Mouse (Mus musculus) neural tube, embryonic 14.5 days (tissue): ENCODE data around the gene Cntn1. TPM values are rescaled to one million over a fixed set of nuclear protein-coding genes. Genes with fewer than 3 reads are reported as not detected.

Source experiments
- ATAC-seq: fragments of 200-750 bp; cut with Nextera tagmentation; 2 replicates; pipeline ENCODE4 v1.8.0; 2017; ENCODE audit warnings: low read depth, mild to moderate bottlenecking, moderate TSS enrichment, moderate library complexity
- H3K27ac ChIP-seq: fragments of 300-500 bp; sonication (generic); 2 replicates; pipeline ENCODE4 v1.5.1; 2014; ENCODE audit warnings: low read depth, mild to moderate bottlenecking, control low read depth, low read length, moderate library complexity, mixed read lengths
- H3K27me3 ChIP-seq: fragments of 300-500 bp; sonication (generic); 2 replicates; pipeline ENCODE4 v1.6.1; 2014; ENCODE audit warnings: low read length; ENCODE audit not compliant: control insufficient read depth, insufficient read depth
- H3K36me3 ChIP-seq: fragments of 300-500 bp; sonication (generic); 2 replicates; pipeline ENCODE4 v1.6.1; 2014; ENCODE audit warnings: low read length, mixed read lengths; ENCODE audit not compliant: control insufficient read depth, insufficient read depth
- H3K4me1 ChIP-seq: fragments of 300-500 bp; sonication (generic); 2 replicates; pipeline ENCODE4 v1.6.1; 2014; ENCODE audit warnings: low read length; ENCODE audit not compliant: control insufficient read depth, insufficient read depth
- H3K4me2 ChIP-seq: fragments of 300-500 bp; sonication (generic); 2 replicates; pipeline ENCODE4 v1.6.1; 2014; ENCODE audit warnings: mild to moderate bottlenecking, low read depth, low read length, control low read depth
- H3K4me3 ChIP-seq: fragments of 300-500 bp; sonication (generic); 2 replicates; pipeline ENCODE4 v1.5.1; 2014; ENCODE audit warnings: low read depth, low read length, control low read depth, mixed read lengths
- H3K9ac ChIP-seq: fragments of 300-500 bp; sonication (generic); replicated peaks from 2 replicates; pipeline ENCODE4 v1.6.1; 2014; ENCODE audit warnings: low read depth, mild to moderate bottlenecking, control low read depth, low read length, mixed read lengths
- H3K9me3 ChIP-seq: fragments of 300-500 bp; sonication (generic); 2 replicates; pipeline ENCODE4 v1.6.1; 2016; ENCODE audit warnings: low read length; ENCODE audit not compliant: control insufficient read depth
- polyA plus RNA-seq: library from polyadenylated mRNA; unstranded; fragments of >200 nt; fragmentation: Nextera tagmentation; extraction: Ambion mirVana; gene quantifications from 2 replicates; pipeline ENCODE4 v1.2.1, GENCODE M21; 2014

Gene Cntn1
- polyA plus RNA-seq, 1 experiment from 2014 or later = 90.5 TPM

DNA sequence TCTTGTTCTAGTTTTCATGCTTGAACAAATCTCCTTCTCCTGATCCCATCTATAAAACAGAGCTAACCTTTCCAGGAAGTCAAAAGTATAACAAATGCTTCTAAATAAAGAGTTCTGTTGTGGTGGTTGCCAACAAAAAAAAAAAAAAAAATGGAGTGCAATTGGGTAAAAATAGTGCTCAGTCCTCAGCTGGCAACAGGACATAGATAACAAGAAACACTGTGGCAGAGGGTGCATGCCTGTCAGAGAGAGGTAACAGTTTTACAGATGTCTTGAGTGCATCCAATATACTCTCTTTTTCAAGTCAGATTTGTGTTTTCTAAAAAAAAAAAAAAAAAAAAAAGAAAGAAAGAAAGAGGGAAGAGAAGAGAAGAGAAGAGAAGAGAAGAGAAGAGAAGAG is 313.6 kb downstream of the Cntn1 start:
- Histone ChIP-seq H3K27me3 (no peaks in the 10 kb centered on the region), H3K36me3 (no peaks in the 10 kb centered on the region), H3K4me3 (no peak overlapping the region), H3K4me2 (no peak overlapping the region), H3K4me1 (0 out of 2 replicates have a peak, but pooled peaks cover 3% of the 10 kb centered on the region), H3K27ac (no peak overlapping the region), H3K9me3 (no peaks in the 10 kb centered on the region), H3K9ac (no peak overlapping the region)
- ATAC-seq = no peak

Other genes with a start within 250 kb of the Cntn1 start
- gene Smgc, start 212.9 kb upstream of the Cntn1 start, polyA plus RNA-seq = not detected in 2 replicates